ENCODE assay signal across 13 mouse cellular contexts in genomic region chr19:32301568-32301967, GRCm38 (mm10).
"Had no signal": no experiment of that assay in that cellular context is flagged by ENCODE, and none has a peak within 500 bp of the region (broad histone marks: within the 10 kb centered on the region; RNA-seq: fewer than 3 reads in every experiment).

No protein-coding gene starts in this region.

- H3K9ac ChIP-seq: liver, embryonic 13.5 days had no signal

- H3K27ac ChIP-seq: kidney, postnatal 0 days; liver, embryonic 13.5 days had no signal

- H3K4me2 ChIP-seq: liver, embryonic 13.5 days; midbrain, embryonic 11.5 days had no signal

- DNase-seq: kidney, adult 9 months; layer of hippocampus, postnatal 36 days; liver, embryonic 13.5 days; lung, adult 2 months; lung, postnatal 10 days; lung, postnatal 36 days; midbrain, embryonic 14.5 days; thymus, adult 2 months; thymus, postnatal 14 days; thymus, postnatal 4 days had no signal

- H3K27me3 ChIP-seq: liver, embryonic 13.5 days had no signal

- H3K9me3 ChIP-seq: liver, embryonic 13.5 days had no signal

- H3K4me3 ChIP-seq: left cerebral cortex, adult 2 months; liver, embryonic 13.5 days had no signal
